Mouse (Mus musculus) liver, embryonic 11.5 days (tissue): ENCODE measurements at regions not wholly inside any gene's neighbourhood (a gene's known extent, or its start where the extent isn't known, plus 50 kb on each side); places are given as distances from the start of the nearest gene placed in this dataset.

Experiments used
- ATAC-seq: fragments of 200-750 bp; cut with Nextera tagmentation; replicated peaks from 2 replicates; pipeline ENCODE4 v1.8.0; 2017; ENCODE audit warnings: moderate number of reproducible peaks, mild to moderate bottlenecking, moderate TSS enrichment, moderate library complexity; ENCODE audit not compliant: low FRiP score
- DNase-seq: peaks from one replicate; pipeline ENCODE4 v3.0.0-alpha.2; 2017; ENCODE audit warnings: low spot score
- H3K27ac ChIP-seq: fragments of 300-500 bp; sonication (generic); 2 replicates; pipeline ENCODE4 v1.5.1; 2014; ENCODE audit warnings: mild to moderate bottlenecking, low read depth, low read length, control low read depth
- H3K27me3 ChIP-seq: fragments of 300-500 bp; sonication (generic); replicated peaks from 2 replicates; pipeline ENCODE4 v1.6.1; 2014; ENCODE audit warnings: low read length, mixed read lengths; ENCODE audit not compliant: control insufficient read depth, insufficient read depth
- H3K36me3 ChIP-seq: fragments of 300-500 bp; sonication (generic); 2 replicates; pipeline ENCODE4 v1.6.1; 2014; ENCODE audit warnings: mild to moderate bottlenecking, low read length, moderate library complexity, mixed read lengths; ENCODE audit not compliant: control insufficient read depth, insufficient read depth
- H3K4me1 ChIP-seq: fragments of 300-500 bp; sonication (generic); replicated peaks from 2 replicates; pipeline ENCODE4 v1.6.1; 2014; ENCODE audit warnings: low read length, mixed read lengths; ENCODE audit not compliant: control insufficient read depth, insufficient read depth
- H3K4me2 ChIP-seq: fragments of 300-500 bp; sonication (generic); 2 replicates; pipeline ENCODE4 v1.6.1; 2014; ENCODE audit warnings: mild to moderate bottlenecking, control low read depth, moderate library complexity
- H3K4me3 ChIP-seq: fragments of 300-500 bp; sonication (generic); 2 replicates; pipeline ENCODE4 v1.5.1; 2014; ENCODE audit warnings: low read depth, low read length, control low read depth
- H3K9ac ChIP-seq: fragments of 300-500 bp; sonication (generic); 2 replicates; pipeline ENCODE4 v1.6.1; 2014; ENCODE audit warnings: low read depth, low read length, control low read depth
- H3K9me3 ChIP-seq: fragments of 300-500 bp; sonication (generic); 2 replicates; pipeline ENCODE4 v1.6.1; 2016; ENCODE audit warnings: low read length, inconsistent platforms, mixed read lengths; ENCODE audit not compliant: control insufficient read depth
- WGBS: fragments of 180-500 bp; shearing (Covaris S2); extraction: QIAGEN DNeasy Blood & Tissue Kit; methylation state at CpG from one replicate; pipeline ENCODE4 v1.1.7; 2014; 5-methylcytosine and 5-hydroxymethylcytosine counted together

DNA sequence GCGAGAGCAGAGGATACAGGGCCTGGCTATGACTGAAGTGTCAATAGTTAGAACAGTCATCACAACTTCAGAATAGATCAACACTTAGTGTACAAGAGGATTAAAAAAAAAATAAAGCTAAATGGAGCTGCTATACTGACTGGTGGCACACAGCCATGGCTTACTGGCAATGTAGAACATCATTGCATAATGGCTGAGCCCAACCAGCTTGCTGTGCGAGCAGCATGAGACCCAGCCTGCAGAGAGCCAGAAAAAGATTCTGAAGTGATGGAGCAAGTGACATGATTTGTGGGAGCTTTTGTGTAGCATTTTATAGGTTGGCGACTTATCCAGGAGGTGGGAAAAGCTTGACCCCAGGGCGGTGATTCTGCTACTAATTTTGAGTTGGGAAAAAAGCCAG lies 211.5 kb upstream of the Ptbp2 start:
- no peak for ATAC-seq
- Histone ChIP-seq H3K4me3 (no peak overlapping the region), H3K9ac (no peak overlapping the region), H3K27ac (no peak overlapping the region), H3K36me3 (no peaks in the 10 kb centered on the region), H3K4me1 (no peaks in the 10 kb centered on the region), H3K4me2 (no peak overlapping the region), H3K27me3 (no peaks in the 10 kb centered on the region), H3K9me3 (no peaks in the 10 kb centered on the region)
- no peak for DNase-seq
- 78% methylated on average over 4 of the region's 4 CpGs for WGBS

DNA sequence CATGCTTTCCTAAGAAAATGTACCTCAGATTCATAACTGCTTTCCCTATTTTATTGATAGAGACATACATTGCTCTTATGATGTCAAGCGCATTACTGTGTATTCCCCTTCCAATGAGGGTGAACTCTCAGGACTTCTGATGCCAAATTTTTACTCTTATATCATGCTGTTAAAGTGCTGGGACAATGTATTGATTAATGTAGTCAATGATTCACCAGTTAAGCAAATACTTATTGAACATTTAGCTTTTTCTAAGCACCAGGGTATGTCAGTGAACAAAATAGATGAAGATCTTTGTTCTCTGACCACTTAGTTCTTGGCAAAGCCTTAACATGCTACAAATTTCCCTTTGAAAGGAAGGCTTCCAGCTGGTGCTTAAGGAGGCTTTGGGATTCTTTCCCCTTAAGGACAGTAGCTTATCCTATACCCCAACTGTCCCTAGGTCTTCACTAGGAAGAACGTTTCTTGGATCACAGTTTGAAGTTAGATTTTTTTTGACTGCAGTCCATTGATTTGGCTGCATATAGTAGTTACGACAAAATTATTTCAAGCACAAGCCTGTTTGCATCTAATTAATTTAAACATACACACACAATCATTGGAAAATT lies 203.1 kb upstream of the Ptbp2 start:
- no peaks in the 10 kb centered on the region for H3K9me3 ChIP-seq
- no peaks in the 10 kb centered on the region for H3K27me3 ChIP-seq
- H3K27ac ChIP-seq: no peak overlapping the region
- whole genome bisulfite sequencing: 64% methylated on average over 3 of the region's 3 CpGs
- H3K4me1 ChIP-seq: no peaks in the 10 kb centered on the region
- H3K4me3 ChIP-seq: no peak overlapping the region
- ATAC-seq (peak; percentile 10; the same call in 1 of the 2 replicates), DNase-seq (no peak)
- no peak overlapping the region for H3K9ac ChIP-seq
- H3K36me3 ChIP-seq: no peaks in the 10 kb centered on the region
- no peak overlapping the region for H3K4me2 ChIP-seq

DNA sequence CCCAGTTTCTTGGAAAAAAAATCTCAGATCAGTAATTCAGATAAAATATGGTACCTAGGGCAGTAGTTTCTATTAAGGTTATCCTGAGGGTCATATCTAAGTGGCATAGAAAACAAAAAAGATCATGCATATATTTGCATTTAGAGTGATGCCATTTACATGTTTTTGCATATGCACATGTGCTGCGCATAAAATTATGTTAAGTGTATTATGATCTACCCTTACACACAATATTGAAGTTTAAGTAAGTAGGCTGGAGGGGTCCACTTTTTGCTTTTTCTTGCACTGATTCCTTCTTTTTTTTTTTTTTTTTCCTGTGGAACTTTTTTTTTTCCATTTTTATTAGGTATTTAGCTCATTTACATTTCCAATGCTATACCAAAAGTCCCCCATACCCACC lies 193.1 kb upstream of the Ptbp2 start:
- no peak for ATAC-seq

DNA sequence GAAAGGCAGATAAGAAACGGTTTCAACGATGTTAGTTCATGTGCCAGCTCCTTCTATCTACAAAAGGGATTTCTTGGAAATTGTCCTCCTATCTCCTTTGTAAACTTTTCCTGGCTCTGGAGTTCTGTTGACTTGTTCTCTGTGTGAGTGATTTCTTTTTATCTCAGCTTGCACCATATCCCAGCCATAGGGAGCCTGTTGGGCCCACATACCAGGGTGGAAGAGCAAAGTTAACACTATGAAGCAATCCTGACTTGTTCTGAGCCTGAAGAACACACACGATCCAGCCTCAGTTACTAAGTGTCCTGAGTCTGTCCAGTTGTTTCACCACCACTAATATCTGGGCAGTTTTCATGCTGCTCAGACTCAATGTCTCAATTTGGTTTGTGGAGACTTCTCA lies 192.1 kb upstream of the Ptbp2 start:
- H3K4me2 ChIP-seq: no peak overlapping the region
- no peaks in the 10 kb centered on the region for H3K4me1 ChIP-seq
- no peak overlapping the region for H3K4me3 ChIP-seq
- H3K27me3 ChIP-seq: no peaks in the 10 kb centered on the region
- H3K9ac ChIP-seq: no peak overlapping the region
- H3K9me3 ChIP-seq: no peaks in the 10 kb centered on the region
- DNase-seq (no peak), ATAC-seq (no peak)
- 56% methylated on average over 3 of the region's 3 CpGs for WGBS
- H3K36me3 ChIP-seq: no peaks in the 10 kb centered on the region
- no peak overlapping the region for H3K27ac ChIP-seq

More for the DNA sequence above, 193.1 kb upstream of the Ptbp2 start:
- H3K27me3 ChIP-seq: no peaks in the 10 kb centered on the region
- no peak overlapping the region for H3K9ac ChIP-seq
- no peak for DNase-seq
- no peaks in the 10 kb centered on the region for H3K36me3 ChIP-seq
- H3K4me3 ChIP-seq: no peak overlapping the region
- H3K9me3 ChIP-seq: no peaks in the 10 kb centered on the region
- no peak overlapping the region for H3K4me2 ChIP-seq
- WGBS: 89% methylated on average over 1 of the region's 1 CpGs
- no peaks in the 10 kb centered on the region for H3K4me1 ChIP-seq
- no peak overlapping the region for H3K27ac ChIP-seq

DNA sequence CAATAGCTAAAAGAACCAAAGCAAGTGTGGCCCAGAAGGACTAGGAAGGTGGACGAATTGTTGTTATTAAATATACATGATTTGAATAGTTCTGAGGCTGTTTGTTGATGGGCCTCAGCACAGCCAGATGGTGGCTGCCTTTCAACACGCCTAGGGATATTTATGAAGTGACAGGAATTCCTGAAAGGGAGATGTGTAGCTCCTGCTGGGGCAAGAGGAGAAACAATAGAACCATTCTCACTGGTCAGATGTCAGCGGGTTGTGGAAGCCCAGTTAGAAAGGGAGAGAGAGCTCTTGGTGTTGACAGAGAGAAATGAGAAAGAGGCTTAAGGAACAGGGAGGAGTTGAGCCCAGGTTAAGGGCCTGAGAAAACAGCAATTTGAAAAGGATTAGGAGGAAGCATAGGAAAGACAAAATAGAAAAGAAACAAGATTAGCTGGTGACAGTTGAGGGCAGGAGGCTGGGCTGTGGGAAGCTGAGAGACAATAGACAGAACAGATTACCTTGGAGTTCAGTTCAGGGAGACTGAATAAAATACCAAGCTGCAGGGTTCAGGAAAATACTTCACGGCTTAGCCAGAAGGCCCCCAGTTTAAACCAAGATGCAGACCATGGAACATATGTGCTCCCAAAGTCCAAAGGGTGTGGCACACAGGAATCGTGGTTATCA lies 174.7 kb upstream of the Ptbp2 start:
- no peak for ATAC-seq
- DNase-seq: no peak
- WGBS: 39% methylated on average over 5 of the region's 5 CpGs

DNA sequence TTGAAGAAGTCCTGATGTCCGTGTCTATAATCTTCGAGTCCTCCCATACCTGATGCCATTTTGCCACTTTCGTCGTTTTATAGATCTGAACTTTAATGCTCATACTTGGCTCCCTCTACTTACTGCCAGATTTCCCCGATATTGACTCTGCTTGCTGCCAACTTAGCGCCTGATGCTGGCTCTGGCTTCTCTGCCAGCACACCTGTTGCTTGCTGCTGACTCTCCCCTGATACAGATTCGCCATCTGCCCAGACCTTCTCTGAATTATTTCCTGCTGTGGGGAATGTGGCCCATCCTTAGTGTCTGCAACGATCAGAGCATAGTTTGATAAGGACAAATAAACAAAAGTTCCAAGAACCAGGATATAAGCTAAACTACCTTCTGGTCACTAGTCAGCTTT lies 173.3 kb upstream of the Ptbp2 start:
- DNase-seq (no peak), ATAC-seq (no peak)
- Histone ChIP-seq H3K4me3 (no peak overlapping the region), H3K9me3 (no peaks in the 10 kb centered on the region), H3K9ac (no peak overlapping the region), H3K4me2 (no peak overlapping the region), H3K27ac (no peak overlapping the region), H3K4me1 (no peaks in the 10 kb centered on the region), H3K36me3 (no peaks in the 10 kb centered on the region), H3K27me3 (no peaks in the 10 kb centered on the region)
- 72% methylated on average over 8 of the region's 8 CpGs for WGBS

More for the DNA sequence above, 174.7 kb upstream of the Ptbp2 start:
- H3K9ac ChIP-seq: no peak overlapping the region
- H3K27ac ChIP-seq: no peak overlapping the region
- no peaks in the 10 kb centered on the region for H3K27me3 ChIP-seq
- H3K9me3 ChIP-seq: no peaks in the 10 kb centered on the region
- no peaks in the 10 kb centered on the region for H3K36me3 ChIP-seq
- H3K4me2 ChIP-seq: no peak overlapping the region
- H3K4me1 ChIP-seq: no peaks in the 10 kb centered on the region
- no peak overlapping the region for H3K4me3 ChIP-seq

DNA sequence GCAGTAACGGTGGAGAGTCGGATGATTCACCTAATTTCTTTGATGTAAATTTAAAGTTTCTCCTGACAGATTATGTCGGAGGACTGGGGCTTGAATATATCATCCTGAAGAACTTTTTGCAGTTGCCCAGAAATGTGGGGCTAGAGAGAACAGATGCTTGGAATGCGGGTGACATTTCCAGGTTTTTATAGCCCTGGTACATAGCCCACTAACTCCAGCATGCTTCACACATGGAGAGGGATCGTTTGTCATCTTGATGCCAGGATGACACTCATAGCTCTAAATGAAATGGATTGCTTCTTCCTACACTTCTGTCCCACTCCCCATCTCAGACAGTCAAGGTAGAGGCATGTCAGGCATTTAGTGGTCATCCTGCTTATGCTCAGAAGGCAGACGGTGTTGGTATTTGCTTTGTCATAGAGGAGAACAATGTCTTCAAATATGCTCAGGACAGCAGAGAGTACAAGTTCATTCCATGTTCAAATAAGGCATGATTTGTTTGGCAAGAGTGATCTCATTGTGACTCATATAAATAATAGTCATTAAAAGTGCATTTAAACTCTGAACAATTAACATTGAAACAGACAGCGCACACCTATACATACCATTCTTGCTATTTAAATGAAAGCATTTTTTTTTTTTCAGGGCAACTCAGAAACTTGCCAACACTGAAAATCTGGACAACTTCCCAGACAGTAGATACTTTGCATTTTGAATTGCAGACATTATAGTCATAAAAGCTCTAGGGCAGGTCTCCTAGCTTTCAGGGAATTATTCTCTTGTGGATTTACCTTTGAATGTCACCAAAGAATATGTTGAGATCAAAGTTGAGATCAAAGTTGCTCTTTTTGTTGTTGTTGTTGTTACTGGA lies 171.7 kb upstream of the Ptbp2 start:
- no peak overlapping the region for H3K27ac ChIP-seq
- H3K4me1 ChIP-seq: no peaks in the 10 kb centered on the region
- H3K4me2 ChIP-seq: no peak overlapping the region
- ATAC-seq: no peak
- WGBS: 81% methylated on average over 7 of the region's 7 CpGs
- no peak overlapping the region for H3K4me3 ChIP-seq
- no peaks in the 10 kb centered on the region for H3K27me3 ChIP-seq
- no peak for DNase-seq
- no peak overlapping the region for H3K9ac ChIP-seq
- H3K9me3 ChIP-seq: no peaks in the 10 kb centered on the region
- no peaks in the 10 kb centered on the region for H3K36me3 ChIP-seq

DNA sequence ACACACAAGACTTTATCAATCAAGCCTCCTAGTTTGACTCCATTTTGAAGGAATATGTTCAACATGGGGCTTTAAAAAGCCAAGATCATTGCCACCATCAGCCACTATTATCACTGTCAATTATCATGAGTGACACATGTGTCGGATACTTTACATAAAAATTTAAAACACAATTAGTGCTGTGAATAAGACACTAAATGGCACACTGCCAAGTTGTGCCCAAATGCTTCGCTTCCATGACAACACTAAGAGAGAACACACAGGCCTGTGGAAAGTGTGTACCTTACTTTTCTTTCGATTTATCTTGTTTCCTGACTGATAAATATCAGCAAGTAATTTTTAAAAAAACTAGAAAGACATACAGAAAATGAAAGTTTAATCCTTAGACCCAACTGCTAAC lies 166.5 kb upstream of the Ptbp2 start:
- no peak overlapping the region for H3K27ac ChIP-seq

More for the DNA sequence above, 166.5 kb upstream of the Ptbp2 start:
- DNase-seq: no peak
- H3K36me3 ChIP-seq: no peaks in the 10 kb centered on the region
- no peak overlapping the region for H3K4me2 ChIP-seq
- WGBS: 80% methylated on average over 3 of the region's 3 CpGs
- H3K4me1 ChIP-seq: no peaks in the 10 kb centered on the region
- ATAC-seq: no peak
- no peaks in the 10 kb centered on the region for H3K9me3 ChIP-seq
- H3K9ac ChIP-seq: no peak overlapping the region
- no peaks in the 10 kb centered on the region for H3K27me3 ChIP-seq
- no peak overlapping the region for H3K4me3 ChIP-seq
